8 mouse cellular contexts compared by ENCODE assay signal in the genomic region with DNA sequence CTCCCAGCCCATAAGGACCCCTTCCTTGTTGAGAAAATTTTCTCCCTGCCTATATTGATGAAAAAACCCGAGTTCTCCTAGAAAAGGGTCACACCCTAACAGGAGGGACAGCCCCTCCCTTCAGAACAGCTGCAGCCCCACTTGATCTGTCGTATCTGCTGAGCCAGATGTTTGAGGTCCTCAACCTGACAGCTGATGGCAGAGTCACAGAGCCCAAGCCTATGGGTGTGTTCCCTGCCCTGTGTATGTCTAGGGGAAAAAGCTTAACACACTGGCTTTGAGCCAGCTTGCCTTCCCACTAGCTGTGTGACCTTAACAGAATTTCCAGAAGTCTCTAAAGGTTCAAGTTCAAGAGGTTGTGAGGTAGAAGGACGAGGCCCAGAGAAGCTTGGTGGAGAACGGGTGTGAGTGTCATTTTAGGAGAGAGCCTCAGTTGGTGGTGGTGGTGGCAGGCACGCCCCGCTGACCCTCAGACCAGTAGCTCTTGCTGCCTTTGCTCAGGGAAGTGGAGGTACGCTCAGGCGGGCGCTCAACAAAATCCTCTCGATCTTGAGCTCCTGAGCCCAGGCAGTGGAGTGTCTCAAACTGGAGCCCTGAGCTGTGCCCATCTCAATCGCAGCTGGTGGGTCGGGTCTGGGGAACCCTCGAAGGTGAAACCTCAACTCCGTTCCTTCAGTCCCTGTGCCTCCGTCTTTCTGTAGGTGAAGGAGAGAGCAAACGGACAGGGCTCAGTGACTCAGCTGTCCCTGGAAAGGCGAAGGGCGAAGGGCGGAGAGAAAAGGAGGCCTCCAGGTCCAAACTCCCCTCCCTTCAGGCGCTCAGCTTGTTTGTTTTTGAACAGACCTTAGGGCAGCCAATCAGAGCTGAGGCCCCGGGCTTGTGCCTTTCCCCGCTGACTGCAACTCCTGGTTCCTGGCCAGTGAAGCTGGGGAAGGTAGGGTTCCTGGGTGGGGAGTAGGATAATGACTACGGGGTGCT. TPM values are rescaled to one million over a fixed set of nuclear protein-coding genes. Genes with fewer than 3 reads are reported as not detected.
A peak's percentile ranks its signal among the peaks of the same experiment; 100 is the strongest.
DNase-seq lines count a peak whose midpoint lies in the region; ATAC-seq and TF ChIP-seq lines count a peak whose summit lies in the region.

No protein-coding gene starts in this region.

- no peaks in the 10 kb centered on the region for H3K36me3 ChIP-seq in ES-E14 (ENCODE audit: control insufficient read depth, insufficient read depth, low read length, poor library complexity, severe bottlenecking)
- H3K36me3 ChIP-seq in forebrain, embryonic 12.5 days (replicated peaks) = no peaks in the 10 kb centered on the region
- H3K36me3 ChIP-seq in limb, embryonic 12.5 days = no peaks in the 10 kb centered on the region
- H3K36me3 ChIP-seq in midbrain, embryonic 14.5 days (ENCODE audit: control insufficient read depth, insufficient read depth, low read length) = no peaks in the 10 kb centered on the region
- no peaks in the 10 kb centered on the region for H3K36me3 ChIP-seq in thymus, adult 2 months (ENCODE audit: control insufficient read depth, insufficient read depth, low read length)

- peak overlapping the region; percentile 52 for H3K9ac ChIP-seq in ES-E14 (ENCODE audit: insufficient read depth, low read depth, low read length, poor library complexity, severe bottlenecking)
- peak overlapping the region; percentile 33 for H3K9ac ChIP-seq in forebrain, embryonic 12.5 days
- H3K9ac ChIP-seq in limb, embryonic 12.5 days (replicated peaks) = peak overlapping the region; percentile 28; the same call in 1 of the 2 replicates
- no peak overlapping the region for H3K9ac ChIP-seq in midbrain, embryonic 14.5 days (replicated peaks; ENCODE audit: low read length)

- no peak for TF ChIP-seq CTCF in thymus, adult 2 months (IDR thresholded peaks at IDR 0.05; ENCODE audit: borderline replicate concordance, control insufficient read depth, extremely low read depth, insufficient read depth, low read length, poor library complexity)

- TF ChIP-seq POLR2A in thymus, adult 2 months (IDR thresholded peaks at IDR 0.05; ENCODE audit: control insufficient read depth, extremely low read depth, insufficient read depth, low read length, poor library complexity) = no peak

- H3K4me2 ChIP-seq in forebrain, embryonic 12.5 days = peak overlapping the region; percentile 50
- peak overlapping the region; percentile 46 for H3K4me2 ChIP-seq in limb, embryonic 12.5 days
- peak overlapping the region; percentile 41 for H3K4me2 ChIP-seq in midbrain, embryonic 14.5 days (ENCODE audit: low read length)

- peak overlapping the region; percentile 62 for H3K27ac ChIP-seq in ES-E14 (ENCODE audit: insufficient read depth, low read depth, low read length, poor library complexity, severe bottlenecking)
- peak overlapping the region; percentile 36; the same call in 1 of the 2 replicates for H3K27ac ChIP-seq in forebrain, embryonic 12.5 days
- H3K27ac ChIP-seq in limb, embryonic 12.5 days = peak overlapping the region; percentile 72
- no peak overlapping the region for H3K27ac ChIP-seq in midbrain, embryonic 14.5 days (replicated peaks; ENCODE audit: low read depth, low read length)
- H3K27ac ChIP-seq in thymus, adult 2 months (ENCODE audit: control insufficient read depth, insufficient read depth, low read length) = no peak overlapping the region

- peaks cover 12% of the 10 kb centered on the region; the same call in 1 of the 2 replicates for H3K27me3 ChIP-seq in forebrain, embryonic 12.5 days
- H3K27me3 ChIP-seq in limb, embryonic 12.5 days = peaks cover 41% of the 10 kb centered on the region
- no peaks in the 10 kb centered on the region for H3K27me3 ChIP-seq in midbrain, embryonic 14.5 days (ENCODE audit: control insufficient read depth, insufficient read depth, low read length)
- H3K27me3 ChIP-seq in thymus, adult 2 months (ENCODE audit: control insufficient read depth, insufficient read depth, low read length) = peaks cover 3% of the 10 kb centered on the region; the same call in 1 of the 2 replicates

- no peak for DNase-seq in ES-E14 (ENCODE audit: low read depth, low spot score)
- DNase-seq in c-Kit-positive CD71-negative TER-119-negative erythroid progenitor cells, embryonic 14.5 days (ENCODE audit: low read depth) = peak; percentile 43
- peak; percentile 49 for DNase-seq in heart, postnatal 4 days
- DNase-seq in midbrain, embryonic 14.5 days = peak; percentile 40
- no peak for DNase-seq in thymus, adult 2 months
- no peak for DNase-seq in natural killer cell, adult 2 months (ENCODE audit: low spot score in 2 of 2)

- H3K4me3 ChIP-seq in ES-E14 (ENCODE audit: insufficient read depth in 1 of 2, low read depth in 1 of 2, low read length in 2 of 2, poor library complexity in 1 of 2, severe bottlenecking in 1 of 2) = peak overlapping the region; percentile 11 to 40; a peak in 3 of 4 replicates
- peak overlapping the region; percentile 24 for H3K4me3 ChIP-seq in forebrain, embryonic 12.5 days (replicated peaks)
- peak overlapping the region; percentile 14 for H3K4me3 ChIP-seq in limb, embryonic 12.5 days (replicated peaks)
- H3K4me3 ChIP-seq in midbrain, embryonic 14.5 days (replicated peaks; ENCODE audit: low read depth, low read length) = no peak overlapping the region
- no peak overlapping the region for H3K4me3 ChIP-seq in thymus, adult 2 months (ENCODE audit: control insufficient read depth, insufficient read depth, low read length)

- H3K9me3 ChIP-seq in ES-E14 (ENCODE audit: control insufficient read depth, insufficient read depth, low read depth, low read length) = no peaks in the 10 kb centered on the region
- H3K9me3 ChIP-seq in forebrain, embryonic 12.5 days = 0 out of 2 replicates have a peak, but pooled peaks cover 6% of the 10 kb centered on the region
- 0 out of 2 replicates have a peak, but pooled peaks cover 4% of the 10 kb centered on the region for H3K9me3 ChIP-seq in limb, embryonic 12.5 days
- H3K9me3 ChIP-seq in midbrain, embryonic 14.5 days (ENCODE audit: control insufficient read depth, low read length) = no peaks in the 10 kb centered on the region

- 8% methylated on average over 23 of the region's 23 CpGs for WGBS in forebrain, embryonic 12.5 days
- WGBS in limb, embryonic 12.5 days = 6% methylated on average over 23 of the region's 23 CpGs
- 5% methylated on average over 23 of the region's 23 CpGs for WGBS in midbrain, embryonic 14.5 days
- 11% methylated on average over 23 of the region's 23 CpGs for WGBS in thymus, adult 2 months

- ATAC-seq in forebrain, embryonic 12.5 days (ENCODE audit: low FRiP score) = peak; percentile 60; the same call in 1 of the 2 replicates
- ATAC-seq in limb, embryonic 12.5 days (ENCODE audit: insufficient number of reproducible peaks, insufficient read depth, low FRiP score, low TSS enrichment, low read depth) = peak; percentile 72; the same call in 1 of the 2 replicates
- no peak for ATAC-seq in midbrain, embryonic 14.5 days (ENCODE audit: low FRiP score, low TSS enrichment)

- peaks cover 9 to 29% of the 10 kb centered on the region in 2 experiments; a peak in 3 of 4 replicates for H3K4me1 ChIP-seq in ES-E14 (ENCODE audit: control insufficient read depth in 2 of 2, insufficient read depth in 2 of 2, low read length in 2 of 2, poor library complexity in 1 of 2)
- peaks cover 17% of the 10 kb centered on the region for H3K4me1 ChIP-seq in forebrain, embryonic 12.5 days
- peaks cover 19% of the 10 kb centered on the region for H3K4me1 ChIP-seq in limb, embryonic 12.5 days (replicated peaks)
- peaks cover 12% of the 10 kb centered on the region; the same call in 1 of the 2 replicates for H3K4me1 ChIP-seq in midbrain, embryonic 14.5 days (ENCODE audit: control insufficient read depth, insufficient read depth, low read length)
- no peaks in the 10 kb centered on the region for H3K4me1 ChIP-seq in thymus, adult 2 months (replicated peaks; ENCODE audit: control insufficient read depth, insufficient read depth, low read length)

- in situ Hi-C loops in ES-E14 (cut with MboI; ENCODE audit: low sequenced_read_pairs in 2 of 2, unreplicated experiment in 2 of 2) = no loop called here

RNA-seq across cellular contexts. Expression of a gene that starts 9.5 kb away (rescaled TPM):
- total RNA-seq in ES-E14 (2012; rRNA removed) = 0.18 and 0.21 TPM in 2 replicates
- polyA plus RNA-seq in forebrain, embryonic 12.5 days (2016; fragmentation: Nextera tagmentation; extraction: Ambion mirVana) = 21.2 and 25.7 TPM in 2 replicates
- 10 to 100 TPM in 1 of 2 experiments, 1 to 10 TPM in 1; 7.2 to 22.1 TPM for total RNA-seq in heart, postnatal 4 days (2021)
- polyA plus RNA-seq in limb, embryonic 12.5 days (2016; fragmentation: Nextera tagmentation; extraction: Ambion mirVana) = 22.6 and 25.0 TPM in 2 replicates
- 0.51 and 2.3 TPM in 2 replicates for polyA plus RNA-seq in midbrain, embryonic 14.5 days (2014; fragmentation: Nextera tagmentation; extraction: Ambion mirVana)
- polyA plus RNA-seq in thymus, adult 2 months (2012; rRNA removed) = 0.11 and 0.34 TPM in 2 replicates

RNA-seq across cellular contexts. Expression of a gene that starts 17.7 kb away (rescaled TPM):
- total RNA-seq in ES-E14 (2012; rRNA removed) = 6.7 and 15.9 TPM in 2 replicates
- 103 and 113 TPM in 2 replicates for polyA plus RNA-seq in forebrain, embryonic 12.5 days (2016; fragmentation: Nextera tagmentation; extraction: Ambion mirVana)
- 1 to 10 TPM in 1 of 2 experiments, under 1 TPM in 1; 0.50 to 1.9 TPM for total RNA-seq in heart, postnatal 4 days (2021)
- 1.7 and 2.3 TPM in 2 replicates for polyA plus RNA-seq in limb, embryonic 12.5 days (2016; fragmentation: Nextera tagmentation; extraction: Ambion mirVana)
- 113 and 165 TPM in 2 replicates for polyA plus RNA-seq in midbrain, embryonic 14.5 days (2014; fragmentation: Nextera tagmentation; extraction: Ambion mirVana)
- polyA plus RNA-seq in thymus, adult 2 months (2012; rRNA removed) = 7.9 and 8.1 TPM in 2 replicates

RNA-seq across cellular contexts. Expression of a gene that starts 32.3 kb away (rescaled TPM):
- total RNA-seq in ES-E14 (2012; rRNA removed) = 152 and 175 TPM in 2 replicates
- polyA plus RNA-seq in forebrain, embryonic 12.5 days (2016; fragmentation: Nextera tagmentation; extraction: Ambion mirVana) = 173 TPM in 2 replicates
- total RNA-seq in heart, postnatal 4 days (2021) = 100 to 1,000 TPM; 161 to 165 TPM
- polyA plus RNA-seq in limb, embryonic 12.5 days (2016; fragmentation: Nextera tagmentation; extraction: Ambion mirVana) = 164 and 174 TPM in 2 replicates
- polyA plus RNA-seq in midbrain, embryonic 14.5 days (2014; fragmentation: Nextera tagmentation; extraction: Ambion mirVana) = 132 and 144 TPM in 2 replicates
- 227 and 235 TPM in 2 replicates for polyA plus RNA-seq in thymus, adult 2 months (2012; rRNA removed)

RNA-seq across cellular contexts. Expression of a gene that starts 54.6 kb away (rescaled TPM):
- 81.5 and 154 TPM in 2 replicates for total RNA-seq in ES-E14 (2012; rRNA removed)
- polyA plus RNA-seq in forebrain, embryonic 12.5 days (2016; fragmentation: Nextera tagmentation; extraction: Ambion mirVana) = 55.5 and 57.6 TPM in 2 replicates
- total RNA-seq in heart, postnatal 4 days (2021) = 100 to 1,000 TPM; 141 to 144 TPM
- polyA plus RNA-seq in limb, embryonic 12.5 days (2016; fragmentation: Nextera tagmentation; extraction: Ambion mirVana) = 101 and 106 TPM in 2 replicates
- polyA plus RNA-seq in midbrain, embryonic 14.5 days (2014; fragmentation: Nextera tagmentation; extraction: Ambion mirVana) = 33.1 and 45.5 TPM in 2 replicates
- 151 and 160 TPM in 2 replicates for polyA plus RNA-seq in thymus, adult 2 months (2012; rRNA removed)

RNA-seq across cellular contexts. Expression of a gene that starts 55.9 kb away (rescaled TPM):
- total RNA-seq in ES-E14 (2012; rRNA removed) = 138 and 155 TPM in 2 replicates
- 111 and 121 TPM in 2 replicates for polyA plus RNA-seq in forebrain, embryonic 12.5 days (2016; fragmentation: Nextera tagmentation; extraction: Ambion mirVana)
- total RNA-seq in heart, postnatal 4 days (2021) = 10 to 100 TPM; 81.9 to 89.3 TPM
- 101 TPM in 2 replicates for polyA plus RNA-seq in limb, embryonic 12.5 days (2016; fragmentation: Nextera tagmentation; extraction: Ambion mirVana)
- polyA plus RNA-seq in midbrain, embryonic 14.5 days (2014; fragmentation: Nextera tagmentation; extraction: Ambion mirVana) = 77.6 and 84.4 TPM in 2 replicates
- 59.7 and 67.9 TPM in 2 replicates for polyA plus RNA-seq in thymus, adult 2 months (2012; rRNA removed)

Comparison
In these comparisons a context has a peak if more than half of its experiments do, and no peak if none do; other contexts are left out.
1. DNase-seq: peak in c-Kit-positive CD71-negative TER-119-negative erythroid progenitor cells, embryonic 14.5 days (single experiment), heart, postnatal 4 days (single experiment) and midbrain, embryonic 14.5 days (single experiment); none in ES-E14 (single experiment), thymus, adult 2 months (single experiment) and natural killer cell, adult 2 months (0 of 2).
2. H3K27ac ChIP-seq: peak in ES-E14 (single experiment), forebrain, embryonic 12.5 days (single experiment) and limb, embryonic 12.5 days (single experiment); none in midbrain, embryonic 14.5 days (single experiment) and thymus, adult 2 months (single experiment).
3. H3K4me3 ChIP-seq: peak in ES-E14 (2 of 2), forebrain, embryonic 12.5 days (single experiment) and limb, embryonic 12.5 days (single experiment); none in midbrain, embryonic 14.5 days (single experiment) and thymus, adult 2 months (single experiment).
4. RNA of a gene that starts 17.7 kb away (polyA plus RNA-seq): 113 to 165 TPM in midbrain, embryonic 14.5 days and 103 to 113 TPM in forebrain, embryonic 12.5 days; 7.9 to 8.1 TPM in thymus, adult 2 months and 1.7 to 2.3 TPM in limb, embryonic 12.5 days; every median in the first group is over 10 times any median in the second.
5. Peak in every context shown above with its lines, with median percentiles within 50 percentile points of each other: H3K4me2 ChIP-seq.